Mouse (Mus musculus): Measurements from ENCODE around the gene Ccdc160.

DNA sequence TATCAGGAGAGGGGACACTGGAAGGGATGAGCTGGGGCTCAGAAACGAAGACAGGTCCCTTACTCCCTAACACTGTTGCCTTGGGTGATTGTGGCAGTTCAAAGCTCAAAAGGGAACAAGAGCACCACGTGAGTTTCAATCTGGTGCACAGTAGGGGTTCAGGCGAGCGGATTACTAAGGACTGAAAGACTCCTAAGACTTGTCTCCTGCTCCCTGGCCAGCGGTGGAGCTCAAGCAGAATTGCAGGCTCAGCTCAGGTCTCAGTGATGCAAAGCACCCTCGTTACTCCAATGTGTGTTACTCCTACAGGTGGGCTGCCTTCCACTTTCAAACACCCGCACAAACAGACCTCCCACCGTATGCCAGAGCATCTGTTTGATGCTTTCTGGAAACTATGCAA lies 45.5 kb upstream of the Ccdc160 start:
- TF ChIP-seq CTCF (IDR thresholded peaks at IDR 0.05; ENCODE audit: control insufficient read depth, insufficient read depth, low read length), result no peak
- TF ChIP-seq POLR2A (IDR thresholded peaks at IDR 0.05; ENCODE audit: borderline replicate concordance, control insufficient read depth, low read depth, low read length), result no peak
